Mouse (Mus musculus) liver, embryonic 12.5 days (tissue): ENCODE data around the gene Masp1. TPM values are rescaled to one million over a fixed set of nuclear protein-coding genes. Genes with fewer than 3 reads are reported as not detected.
A peak's percentile ranks its signal among the peaks of the same experiment; 100 is the strongest.

ENCODE experiments used
- ATAC-seq: fragments of 200-750 bp; cut with Nextera tagmentation; 2 replicates; pipeline ENCODE4 v1.8.0; 2017; ENCODE audit warnings: moderate number of reproducible peaks, mild to moderate bottlenecking, moderate library complexity
- H3K27ac ChIP-seq: fragments of 300-500 bp; sonication (generic); 2 replicates; pipeline ENCODE4 v1.5.1; 2016; ENCODE audit warnings: mild to moderate bottlenecking
- H3K27me3 ChIP-seq: fragments of 300-500 bp; sonication (generic); replicated peaks from 2 replicates; pipeline ENCODE4 v1.6.1; 2016; ENCODE audit warnings: mild to moderate bottlenecking, moderate library complexity
- H3K36me3 ChIP-seq: fragments of 300-500 bp; sonication (generic); 2 replicates; pipeline ENCODE4 v1.6.1; 2016; ENCODE audit warnings: mild to moderate bottlenecking, moderate library complexity
- H3K4me1 ChIP-seq: fragments of 300-500 bp; sonication (generic); 2 replicates; pipeline ENCODE4 v1.6.1; 2016
- H3K4me2 ChIP-seq: fragments of 300-500 bp; sonication (generic); 2 replicates; pipeline ENCODE4 v1.6.1; 2016; ENCODE audit warnings: mild to moderate bottlenecking, moderate library complexity
- H3K4me3 ChIP-seq: fragments of 300-500 bp; sonication (generic); 2 replicates; pipeline ENCODE4 v1.5.1; 2016; ENCODE audit warnings: mild to moderate bottlenecking, moderate library complexity
- H3K9ac ChIP-seq: fragments of 300-500 bp; sonication (generic); 2 replicates; pipeline ENCODE4 v1.6.1; 2016; ENCODE audit warnings: mild to moderate bottlenecking, moderate library complexity
- H3K9me3 ChIP-seq: fragments of 300-500 bp; sonication (generic); replicated peaks from 2 replicates; pipeline ENCODE4 v1.6.1; 2016; ENCODE audit warnings: mild to moderate bottlenecking, moderate library complexity
- WGBS: fragments of 180-500 bp; shearing (Covaris S2); methylation state at CpG from one replicate; pipeline ENCODE4 v1.1.7; 2016; ENCODE audit not compliant: insufficient replicate concordance; 5-methylcytosine and 5-hydroxymethylcytosine counted together
- polyA plus RNA-seq: library from polyadenylated mRNA; unstranded; fragments of >200 nt; fragmentation: Nextera tagmentation; extraction: Ambion mirVana; gene quantifications from 2 replicates; pipeline ENCODE4 v1.2.1, GENCODE M21; 2016

The Masp1 gene
- polyA plus RNA-seq, 1 experiment from 2014 or later = 21.4 TPM

GRCm38 (mm10) chr16:23482846-23483245 lies 37.8 kb downstream of the Masp1 start:
- ATAC-seq = no peak
- Histone ChIP-seq H3K9me3 (no peaks in the 10 kb centered on the region), H3K4me3 (no peak overlapping the region), H3K9ac (no peak overlapping the region), H3K27ac (no peak overlapping the region), H3K27me3 (peaks cover 6% of the 10 kb centered on the region; the same call in 1 of the 2 replicates), H3K36me3 (peaks cover 34% of the 10 kb centered on the region), H3K4me2 (no peak overlapping the region), H3K4me1 (no peaks in the 10 kb centered on the region)
- WGBS = 89% methylated on average over 12 of the region's 12 CpGs

- peaks cover 28% of the 10 kb centered on the region for H3K36me3 ChIP-seq
- no peak for ATAC-seq
- H3K4me1 ChIP-seq = no peaks in the 10 kb centered on the region
- no peak overlapping the region for H3K27ac ChIP-seq
- H3K4me3 ChIP-seq = no peak overlapping the region
- H3K9ac ChIP-seq = no peak overlapping the region
- no peaks in the 10 kb centered on the region for H3K9me3 ChIP-seq
- H3K27me3 ChIP-seq = peaks cover 6% of the 10 kb centered on the region; the same call in 1 of the 2 replicates
- no peak overlapping the region for H3K4me2 ChIP-seq
- 73% methylated on average over 3 of the region's 3 CpGs for WGBS
These were observed 38.4 kb downstream of the Masp1 start for GRCm38 (mm10) chr16:23482218-23482617.

GRCm38 (mm10) chr16:23479872-23480603 lies 40.6 kb downstream of the Masp1 start:
- Histone ChIP-seq H3K4me2 (no peak overlapping the region), H3K27ac (no peak overlapping the region), H3K4me3 (no peak overlapping the region), H3K9me3 (no peaks in the 10 kb centered on the region), H3K4me1 (no peaks in the 10 kb centered on the region), H3K27me3 (0 out of 2 replicates have a peak, but pooled peaks cover 6% of the 10 kb centered on the region), H3K9ac (no peak overlapping the region), H3K36me3 (peaks cover 22% of the 10 kb centered on the region)
- WGBS = 66% methylated on average over 7 of the region's 7 CpGs
- no peak for ATAC-seq

- Histone ChIP-seq H3K4me1 (no peaks in the 10 kb centered on the region), H3K36me3 (peaks cover 9% of the 10 kb centered on the region; the same call in 1 of the 2 replicates), H3K27me3 (no peaks in the 10 kb centered on the region), H3K9ac (no peak overlapping the region), H3K4me2 (no peak overlapping the region), H3K4me3 (no peak overlapping the region), H3K9me3 (no peaks in the 10 kb centered on the region), H3K27ac (no peak overlapping the region)
- ATAC-seq = no peak
These were observed 44.0 kb downstream of the Masp1 start for GRCm38 (mm10) chr16:23476598-23476997.

- Histone ChIP-seq H3K27ac (no peak overlapping the region), H3K9me3 (no peaks in the 10 kb centered on the region), H3K9ac (no peak overlapping the region), H3K4me3 (no peak overlapping the region), H3K36me3 (peaks cover 12% of the 10 kb centered on the region; the same call in 1 of the 2 replicates), H3K4me2 (no peak overlapping the region), H3K4me1 (no peaks in the 10 kb centered on the region), H3K27me3 (no peaks in the 10 kb centered on the region)
- WGBS = 70% methylated on average over 4 of the region's 4 CpGs
- ATAC-seq = no peak
These were observed 45.0 kb downstream of the Masp1 start for GRCm38 (mm10) chr16:23475651-23476050.

- no peak for ATAC-seq
- no peak overlapping the region for H3K27ac ChIP-seq
- no peak overlapping the region for H3K9ac ChIP-seq
- H3K4me1 ChIP-seq = no peaks in the 10 kb centered on the region
- no peak overlapping the region for H3K4me3 ChIP-seq
- H3K36me3 ChIP-seq = peaks cover 22% of the 10 kb centered on the region; the same call in 1 of the 2 replicates
- WGBS = 55% methylated on average over 3 of the region's 3 CpGs
- H3K4me2 ChIP-seq = no peak overlapping the region
- H3K27me3 ChIP-seq = no peaks in the 10 kb centered on the region
- H3K9me3 ChIP-seq = no peaks in the 10 kb centered on the region
These were observed 48.6 kb downstream of the Masp1 start for GRCm38 (mm10) chr16:23472046-23472445.

GRCm38 (mm10) chr16:23471551-23471950 lies 49.1 kb downstream of the Masp1 start:
- Histone ChIP-seq H3K36me3 (peaks cover 22% of the 10 kb centered on the region; the same call in 1 of the 2 replicates), H3K27ac (no peak overlapping the region), H3K9ac (no peak overlapping the region), H3K9me3 (no peaks in the 10 kb centered on the region), H3K4me2 (no peak overlapping the region), H3K27me3 (no peaks in the 10 kb centered on the region), H3K4me1 (no peaks in the 10 kb centered on the region), H3K4me3 (no peak overlapping the region)
- no peak for ATAC-seq
- 72% methylated on average over 6 of the region's 6 CpGs for WGBS

GRCm38 (mm10) chr16:23463671-23464347 lies 56.8 kb downstream of the Masp1 start:
- no peaks in the 10 kb centered on the region for H3K4me1 ChIP-seq
- H3K4me2 ChIP-seq = no peak overlapping the region
- no peak overlapping the region for H3K9ac ChIP-seq
- no peak overlapping the region for H3K4me3 ChIP-seq
- H3K27me3 ChIP-seq = no peaks in the 10 kb centered on the region
- peak; percentile 46 for ATAC-seq
- no peaks in the 10 kb centered on the region for H3K9me3 ChIP-seq
- peak overlapping the region; percentile 62 for H3K27ac ChIP-seq
- WGBS = 57% methylated on average over 4 of the region's 4 CpGs
- no peaks in the 10 kb centered on the region for H3K36me3 ChIP-seq

- ATAC-seq = no peak
- H3K27me3 ChIP-seq = no peaks in the 10 kb centered on the region
- H3K4me2 ChIP-seq = no peak overlapping the region
- 33% methylated on average over 7 of the region's 7 CpGs for WGBS
- peaks cover 5% of the 10 kb centered on the region; the same call in 1 of the 2 replicates for H3K36me3 ChIP-seq
- H3K4me3 ChIP-seq = no peak overlapping the region
- H3K27ac ChIP-seq = no peak overlapping the region
- H3K4me1 ChIP-seq = no peaks in the 10 kb centered on the region
- H3K9ac ChIP-seq = no peak overlapping the region
- H3K9me3 ChIP-seq = no peaks in the 10 kb centered on the region
These were observed 61.6 kb downstream of the Masp1 start for GRCm38 (mm10) chr16:23458906-23459588.

GRCm38 (mm10) chr16:23457338-23457737 lies 63.3 kb downstream of the Masp1 start:
- WGBS = 30% methylated on average over 5 of the region's 5 CpGs
- ATAC-seq = no peak
- H3K27ac ChIP-seq = no peak overlapping the region

GRCm38 (mm10) chr16:23456534-23456933 lies 64.1 kb downstream of the Masp1 start:
- no peak overlapping the region for H3K4me3 ChIP-seq
- H3K4me1 ChIP-seq = no peaks in the 10 kb centered on the region
- no peaks in the 10 kb centered on the region for H3K9me3 ChIP-seq
- peaks cover 5% of the 10 kb centered on the region; the same call in 1 of the 2 replicates for H3K36me3 ChIP-seq
- no peak overlapping the region for H3K27ac ChIP-seq
- 58% methylated on average over 3 of the region's 3 CpGs for WGBS
- no peaks in the 10 kb centered on the region for H3K27me3 ChIP-seq
- H3K9ac ChIP-seq = no peak overlapping the region
- no peak overlapping the region for H3K4me2 ChIP-seq
- no peak for ATAC-seq

More at GRCm38 (mm10) chr16:23457338-23457737, 63.3 kb downstream of the Masp1 start:
- Histone ChIP-seq H3K36me3 (peaks cover 5% of the 10 kb centered on the region; the same call in 1 of the 2 replicates), H3K27me3 (no peaks in the 10 kb centered on the region), H3K9ac (no peak overlapping the region), H3K4me3 (no peak overlapping the region), H3K9me3 (no peaks in the 10 kb centered on the region), H3K4me1 (no peaks in the 10 kb centered on the region), H3K4me2 (no peak overlapping the region)

- 66% methylated on average over 6 of the region's 6 CpGs for whole genome bisulfite sequencing
- no peaks in the 10 kb centered on the region for H3K27me3 ChIP-seq
These were observed 66.2 kb downstream of the Masp1 start for GRCm38 (mm10) chr16:23454376-23454775.

More at GRCm38 (mm10) chr16:23454376-23454775, 66.2 kb downstream of the Masp1 start:
- no peak overlapping the region for H3K4me3 ChIP-seq
- peaks cover 5% of the 10 kb centered on the region; the same call in 1 of the 2 replicates for H3K36me3 ChIP-seq
- H3K27ac ChIP-seq = no peak overlapping the region
- H3K4me1 ChIP-seq = no peaks in the 10 kb centered on the region
- no peak overlapping the region for H3K4me2 ChIP-seq
- H3K9ac ChIP-seq = no peak overlapping the region
- H3K9me3 ChIP-seq = no peaks in the 10 kb centered on the region
- ATAC-seq = no peak
